28 mouse cellular contexts compared by ENCODE assay signal in the genomic region with DNA sequence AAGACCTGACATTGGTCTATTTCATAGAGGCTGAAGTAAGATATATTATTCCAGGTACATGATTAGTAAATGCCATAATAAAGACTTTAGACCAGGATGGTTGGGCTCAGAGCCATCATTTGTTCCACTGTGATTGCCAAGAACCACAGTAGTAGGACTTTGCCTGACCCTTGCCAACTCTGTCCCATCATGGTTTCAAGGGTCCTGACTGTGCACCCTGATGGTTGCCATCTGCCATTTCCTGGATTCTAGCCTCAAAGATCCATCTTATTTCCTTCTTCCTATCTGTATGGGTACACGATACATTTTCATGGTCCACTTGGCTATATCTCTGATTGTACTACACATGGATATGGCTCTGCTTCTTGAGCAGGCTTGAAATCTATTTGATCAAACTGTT.
DNase-seq lines count a peak whose midpoint lies in the region; ATAC-seq and TF ChIP-seq lines count a peak whose summit lies in the region.
"Had no signal": no experiment of that assay in that cellular context is flagged by ENCODE, and none has a peak within 500 bp of the region (broad histone marks: within the 10 kb centered on the region; RNA-seq: fewer than 3 reads in every experiment).

No protein-coding gene starts in this region.

- H3K4me3 ChIP-seq in left cerebral cortex, adult 2 months = no peak overlapping the region
- no peak overlapping the region for H3K4me3 ChIP-seq in cortical plate, adult 2 months (ENCODE audit: insufficient read depth, low read length)
- H3K4me3 ChIP-seq in lung, postnatal 0 days (ENCODE audit: low read depth, low read length) = no peak overlapping the region
- H3K4me3 ChIP-seq: forebrain, embryonic 13.5 days; gastrocnemius, adult 2 months; heart, embryonic 15.5 days; limb, embryonic 15.5 days; neural tube, embryonic 15.5 days had no signal

- DNase-seq in left cerebral cortex, adult 2 months (ENCODE audit: extremely low spot score in 1 of 2, low spot score in 2 of 2) = no peak
- no peak for DNase-seq in left cerebral cortex, postnatal 10 days (ENCODE audit: extremely low spot score in 1 of 2, low spot score in 2 of 2)
- peak; percentile 87 for DNase-seq in cerebellum, adult 11-12 months
- peak; percentile 89 for DNase-seq in cerebellum, adult 9-11 months
- no peak for DNase-seq in T-cell, adult 2 months (ENCODE audit: low spot score)
- DNase-seq in lung, postnatal 0 days (ENCODE audit: low spot score) = no peak
- DNase-seq: adrenal gland, postnatal 10 days; B cell, adult 2 months; gastrocnemius, adult 2 months; heart, postnatal 4 days; kidney, adult 2 months; layer of hippocampus, postnatal 36 days; lung, embryonic 14.5 days; thymus, adult 18-20 months; thymus, postnatal 36 days had no signal

- no peak for TF ChIP-seq POLR2A in cortical plate, adult 2 months (IDR thresholded peaks at IDR 0.05; ENCODE audit: extremely low read depth, insufficient read depth, low read length)

- no peak overlapping the region for H3K4me2 ChIP-seq in lung, postnatal 0 days (replicated peaks; ENCODE audit: low read depth, low read length)
- H3K4me2 ChIP-seq: forebrain, embryonic 13.5 days; heart, embryonic 15.5 days; limb, embryonic 15.5 days; lung, embryonic 14.5 days; neural tube, embryonic 15.5 days had no signal

- peaks cover 1% of the 10 kb centered on the region; the same call in 1 of the 2 replicates for H3K4me1 ChIP-seq in cortical plate, adult 2 months (ENCODE audit: control insufficient read depth, insufficient read depth, low read length)
- H3K4me1 ChIP-seq in lung, postnatal 0 days (ENCODE audit: insufficient read depth, low read depth, low read length) = no peaks in the 10 kb centered on the region
- H3K4me1 ChIP-seq: forebrain, embryonic 13.5 days; heart, embryonic 15.5 days; limb, embryonic 15.5 days; neural tube, embryonic 15.5 days had no signal

- no peaks in the 10 kb centered on the region for H3K9me3 ChIP-seq in lung, postnatal 0 days (ENCODE audit: low read length)
- H3K9me3 ChIP-seq: forebrain, embryonic 13.5 days; G1E; heart, embryonic 15.5 days; limb, embryonic 15.5 days; neural tube, embryonic 15.5 days had no signal

- no peak for TF ChIP-seq EP300 in lung, postnatal 0 days (IDR thresholded peaks at IDR 0.05)

- 85% methylated on average over 1 of the region's 1 CpGs for WGBS in lung, postnatal 0 days

- no peak overlapping the region for H3K9ac ChIP-seq in lung, postnatal 0 days (replicated peaks; ENCODE audit: low read depth)
- H3K9ac ChIP-seq: forebrain, embryonic 13.5 days; heart, embryonic 15.5 days; limb, embryonic 15.5 days; liver, embryonic 14.5 days; lung, embryonic 14.5 days; neural tube, embryonic 15.5 days had no signal

- no peak for ATAC-seq in lung, postnatal 0 days
- ATAC-seq: activated CD4-positive, CD25-positive, alpha-beta regulatory T cell, adult 4 months; forebrain, embryonic 13.5 days; inflammation-experienced regulatory T-cells, adult 6 months; midbrain, embryonic 16.5 days had no signal

- no peak for TF ChIP-seq CTCF in left cerebral cortex, adult 2 months (IDR thresholded peaks at IDR 0.05)
- TF ChIP-seq CTCF in cortical plate, adult 2 months (IDR thresholded peaks at IDR 0.05; ENCODE audit: extremely low read depth, insufficient read depth, low read length) = no peak
- no peak for TF ChIP-seq CTCF in lung, postnatal 0 days (IDR thresholded peaks at IDR 0.05)

- no peaks in the 10 kb centered on the region for H3K27me3 ChIP-seq in lung, postnatal 0 days (replicated peaks; ENCODE audit: insufficient read depth, low read length)
- H3K27me3 ChIP-seq: CH12.LX; forebrain, embryonic 13.5 days; heart, embryonic 15.5 days; limb, embryonic 15.5 days; neural tube, embryonic 15.5 days had no signal

- intact Hi-C loops in left cerebral cortex, adult 2 months (cut with DNase I) = no loop called here
- intact Hi-C loops in left cerebral cortex, postnatal 10 days (cut with DNase I) = no loop called here

- H3K36me3 ChIP-seq in lung, postnatal 0 days (ENCODE audit: insufficient read depth, low read length) = no peaks in the 10 kb centered on the region
- H3K36me3 ChIP-seq: G1E; heart, embryonic 15.5 days; limb, embryonic 15.5 days; neural tube, embryonic 15.5 days had no signal

- peak overlapping the region; percentile 77 for H3K27ac ChIP-seq in left cerebral cortex, adult 2 months
- H3K27ac ChIP-seq in cortical plate, adult 2 months (ENCODE audit: insufficient read depth, low read length) = peak overlapping the region; percentile 10; the same call in 1 of the 2 replicates
- no peak overlapping the region for H3K27ac ChIP-seq in lung, postnatal 0 days (ENCODE audit: low read length)
- H3K27ac ChIP-seq: forebrain, embryonic 13.5 days; gastrocnemius, adult 2 months; heart, embryonic 15.5 days; kidney, postnatal 0 days; limb, embryonic 15.5 days; liver, embryonic 14.5 days; macrophage; neural tube, embryonic 15.5 days had no signal

Comparison
In these comparisons a context has a peak if more than half of its experiments do, and no peak if none do; other contexts are left out.
1. DNase-seq: peak in cerebellum, adult 11-12 months (single experiment) and cerebellum, adult 9-11 months (single experiment); none in left cerebral cortex, adult 2 months (0 of 2), left cerebral cortex, postnatal 10 days (0 of 2), T-cell, adult 2 months (single experiment) and lung, postnatal 0 days (single experiment).